Mouse (Mus musculus) erythroblast, adult 5-6 weeks (primary cell): ENCODE results near the gene Gm20388. TPM values are rescaled to one million over a fixed set of nuclear protein-coding genes. Genes with fewer than 3 reads are reported as not detected.

ENCODE experiments used
- ATAC-seq: replicated peaks from 2 replicates; pipeline ENCODE4 v1.8.0; 2016; ENCODE audit warnings: moderate number of reproducible peaks, mild to moderate bottlenecking, moderate TSS enrichment, inconsistent platforms; ENCODE audit not compliant: poor library complexity, low FRiP score, severe bottlenecking
- total RNA-seq, 2 experiments: library from RNA; stranded (forward) in 1 of 2; stranded (reverse) in 1 of 2; fragments of 150-400 nt in 1 of 2; fragments of 200-764, 138-1000 nt in 1 of 2; gene quantifications; 2 replicates each; pipeline versions ENCODE4 v1.2.3 to v1.2.4; 2015 to 2017; ENCODE audit warnings: low replicate concordance in 2 of 2

Gm20388 gene
- total RNA-seq, 2 experiments from 2014 or later = 2.9 to 7.8 TPM

- no peak for ATAC-seq
Measured at GRCm38 (mm10) chr8:121220103-121220899, 1309.7 kb downstream of the Gm20388 start.

DNA sequence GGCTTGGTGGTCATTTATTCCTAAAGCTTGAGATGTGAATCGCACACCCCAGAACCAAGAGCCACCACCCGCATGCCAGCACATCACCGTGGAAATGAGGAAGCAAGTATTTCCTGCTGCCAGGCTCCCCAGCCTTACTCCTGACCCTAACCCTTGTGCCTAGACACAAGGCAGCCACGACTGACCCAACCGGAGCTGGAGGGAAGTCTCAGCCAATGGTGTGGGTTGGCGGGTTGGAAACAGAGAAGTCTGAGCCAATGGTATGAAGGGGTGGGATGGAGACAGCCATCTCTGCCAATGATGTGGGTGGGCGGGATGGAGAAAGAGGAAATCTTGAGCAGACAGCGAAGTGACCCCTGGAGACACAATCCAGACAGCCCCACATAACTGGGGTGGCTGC is 1314.1 kb downstream of the Gm20388 start:
- ATAC-seq = no peak

- ATAC-seq = no peak
Measured at GRCm38 (mm10) chr8:121227756-121228155, 1317.1 kb downstream of the Gm20388 start.

DNA sequence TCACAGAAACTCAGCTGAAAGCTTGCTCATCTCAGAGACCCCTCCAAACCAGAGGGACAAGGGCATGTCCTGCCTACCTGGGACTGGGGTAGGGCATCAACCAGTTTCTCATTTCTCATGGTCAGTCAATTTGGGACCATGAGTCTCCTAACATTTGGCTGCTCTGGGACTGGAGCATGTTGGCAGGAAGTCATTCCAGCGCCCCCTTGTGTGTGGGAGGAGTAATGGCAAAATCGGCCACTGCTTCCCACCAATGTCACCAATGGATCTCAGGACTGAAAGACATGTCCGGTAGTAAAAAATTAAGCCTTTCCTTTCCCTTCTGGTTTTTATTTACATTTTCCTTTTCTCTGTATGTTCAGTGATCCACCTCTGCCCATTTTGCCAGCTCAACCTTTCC is 1318.3 kb downstream of the Gm20388 start:
- no peak for ATAC-seq

- ATAC-seq = no peak
Measured at GRCm38 (mm10) chr8:121229550-121229949, 1318.9 kb downstream of the Gm20388 start.

DNA sequence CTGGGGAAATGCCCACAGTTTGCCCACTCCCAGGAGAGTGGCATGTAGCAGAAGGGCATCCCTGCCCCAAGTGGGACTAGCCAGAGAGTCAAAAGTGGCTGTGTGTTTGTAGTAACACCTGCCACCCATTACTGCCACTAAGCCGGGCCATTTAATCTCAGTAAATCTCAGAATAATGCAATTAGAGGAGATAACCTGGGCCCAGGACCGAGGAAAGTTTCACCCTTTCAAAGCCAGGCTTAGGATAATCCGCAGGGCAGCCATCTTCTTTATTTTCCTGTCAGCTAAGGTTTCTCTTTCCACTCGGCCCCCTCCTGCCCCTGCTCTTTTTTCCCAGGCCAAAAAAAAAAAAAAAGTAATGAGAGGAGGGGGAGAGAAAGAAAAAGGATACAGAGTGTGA is 1322.6 kb downstream of the Gm20388 start:
- ATAC-seq = no peak

DNA sequence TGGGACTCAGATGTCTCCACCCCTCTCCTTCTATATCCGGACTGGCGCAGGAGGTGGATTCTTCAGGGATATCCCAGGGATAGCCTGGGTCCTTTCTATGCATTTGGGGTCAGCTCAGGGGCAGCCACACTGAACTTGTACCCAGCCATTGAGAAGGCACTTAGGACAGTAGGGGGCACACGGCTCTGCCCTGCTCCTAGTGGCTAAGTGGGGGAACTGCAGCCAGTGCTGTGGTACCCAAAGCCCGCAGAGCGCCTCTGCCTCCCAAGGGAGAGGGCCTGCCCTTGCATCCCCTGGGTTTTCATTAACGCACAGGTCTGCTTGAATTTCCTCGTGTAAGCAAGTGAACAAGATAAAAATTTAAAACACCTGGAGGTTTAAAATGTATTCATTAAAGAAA is 1324.3 kb downstream of the Gm20388 start:
- 0 out of 2 replicates have a peak, but pooled peaks have one; percentile 73 for ATAC-seq

DNA sequence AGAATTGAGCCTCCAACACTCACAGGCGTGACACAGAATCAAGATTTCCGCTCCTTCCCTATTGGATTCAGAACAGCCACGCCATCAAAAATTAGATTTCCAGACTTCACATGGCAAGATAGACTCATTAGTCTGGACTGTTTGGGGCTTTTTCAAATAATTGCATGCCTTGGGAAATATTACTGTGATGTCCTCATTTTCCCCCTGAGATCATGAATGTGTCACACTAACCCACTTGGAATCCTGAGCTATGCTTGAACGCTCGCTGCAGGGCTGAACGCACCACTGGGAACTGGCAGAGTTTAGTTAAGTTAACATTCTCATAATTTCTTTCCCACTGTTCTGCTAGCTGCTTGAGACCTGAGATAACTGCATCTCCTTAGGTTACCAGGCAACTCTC is 1329.0 kb downstream of the Gm20388 start:
- no peak for ATAC-seq

GRCm38 (mm10) chr8:121241761-121242552 is 1331.3 kb downstream of the Gm20388 start:
- ATAC-seq = no peak

DNA sequence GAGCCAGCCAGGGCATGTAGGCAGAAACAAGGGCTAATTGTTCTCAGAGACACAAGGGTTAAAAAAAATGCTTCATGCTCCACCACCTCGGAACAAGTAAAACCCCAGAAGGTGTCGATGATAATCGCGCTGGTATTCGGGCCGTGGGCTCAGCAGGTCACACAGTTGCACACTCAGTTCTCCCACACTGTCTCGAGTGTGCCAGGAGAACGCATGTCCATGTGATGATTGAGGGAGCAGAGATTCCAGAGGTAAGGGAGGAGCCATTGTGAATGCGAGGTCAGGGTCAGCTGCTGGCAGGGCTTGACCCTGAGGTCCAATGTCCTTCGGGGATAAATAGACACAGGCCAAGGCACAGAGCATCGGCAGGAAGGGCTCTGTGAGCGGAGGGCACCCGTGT is 1332.0 kb downstream of the Gm20388 start:
- ATAC-seq = no peak

DNA sequence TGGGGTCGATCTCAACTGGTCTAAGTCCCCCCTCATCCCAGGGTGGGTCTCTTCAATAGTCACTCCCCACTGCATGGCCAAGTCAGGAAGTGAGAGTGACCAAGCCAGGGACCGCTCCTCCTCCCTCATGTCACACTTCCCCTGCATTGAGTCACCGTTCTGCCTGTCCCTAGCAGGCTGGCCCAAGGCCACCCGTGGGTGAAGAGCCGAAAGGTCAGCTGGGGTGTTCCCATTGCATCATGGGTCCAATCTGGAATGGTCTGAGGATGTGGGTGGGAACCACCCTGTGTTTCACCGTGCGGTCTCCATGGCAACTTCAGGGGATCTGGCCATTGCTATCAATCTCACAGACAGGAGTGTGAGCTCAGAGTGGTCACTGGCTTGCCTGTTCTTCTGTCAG is 1338.2 kb downstream of the Gm20388 start:
- ATAC-seq = no peak

- no peak for ATAC-seq
Measured at GRCm38 (mm10) chr8:121249433-121249832, 1338.8 kb downstream of the Gm20388 start.

GRCm38 (mm10) chr8:121251089-121251488 is 1340.4 kb downstream of the Gm20388 start:
- ATAC-seq = no peak

DNA sequence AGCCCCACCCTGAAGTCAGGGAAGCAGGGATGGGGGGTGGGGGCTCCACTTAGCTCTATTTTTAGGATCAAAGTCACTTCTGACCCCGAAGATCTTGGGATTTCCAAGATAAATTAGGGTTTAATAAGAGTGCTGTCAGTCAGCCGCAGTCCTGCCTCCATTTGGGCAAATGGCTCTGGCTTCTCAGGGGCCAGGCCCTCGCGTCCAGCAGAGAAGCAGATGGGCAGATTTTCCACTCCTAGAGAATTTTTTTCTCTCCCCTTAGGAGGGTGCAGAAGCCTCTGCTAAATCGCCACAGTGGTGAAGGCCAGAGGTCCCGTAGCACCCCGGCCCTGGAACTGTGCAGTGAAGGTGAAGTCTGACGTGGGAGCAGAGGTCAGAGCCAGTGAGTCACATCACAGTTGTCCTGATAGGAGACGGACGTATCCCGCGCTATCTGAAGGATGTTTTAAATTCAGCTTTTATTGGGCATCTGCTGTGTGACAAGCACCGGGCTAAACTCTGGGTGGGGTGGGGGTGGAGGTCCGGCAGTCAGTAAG is 1345.2 kb downstream of the Gm20388 start:
- no peak for ATAC-seq

DNA sequence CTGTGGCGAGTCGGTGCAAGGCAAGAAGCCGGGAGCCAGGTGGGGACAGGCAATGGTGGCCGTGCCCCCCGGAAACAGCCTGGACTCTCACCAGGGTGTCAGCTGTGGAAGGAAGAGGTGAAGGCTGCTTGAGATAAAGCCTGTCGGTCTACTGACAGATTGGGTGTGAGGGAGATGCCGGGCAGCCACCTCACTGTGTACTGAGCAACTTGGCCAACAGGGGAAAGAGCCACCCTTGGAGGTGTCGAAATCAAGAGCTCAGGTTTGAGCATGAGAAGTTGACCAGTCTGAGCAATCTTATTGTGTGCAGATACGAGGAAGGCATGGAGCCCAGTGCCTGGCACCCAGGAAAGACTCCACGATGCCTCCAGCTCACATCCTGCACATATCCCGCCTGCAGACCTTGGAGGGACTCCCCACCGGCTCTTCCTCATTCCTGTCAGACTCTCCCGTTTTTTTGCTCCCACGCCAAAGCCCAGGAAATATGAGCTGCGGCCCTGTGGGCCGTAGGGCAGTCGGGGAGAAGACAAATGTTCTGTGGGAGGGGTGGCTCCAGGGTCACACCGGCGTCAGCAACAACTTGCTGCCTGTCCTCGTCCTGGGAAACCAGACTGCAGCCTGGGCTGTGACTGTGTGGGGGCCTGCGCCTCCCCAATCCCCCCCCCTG is 1347.6 kb downstream of the Gm20388 start:
- ATAC-seq = no peak

GRCm38 (mm10) chr8:121262728-121263389 is 1352.2 kb downstream of the Gm20388 start:
- ATAC-seq = no peak

- no peak for ATAC-seq
Measured at GRCm38 (mm10) chr8:121263390-121263775, 1352.7 kb downstream of the Gm20388 start.

GRCm38 (mm10) chr8:121264260-121264659 is 1353.6 kb downstream of the Gm20388 start:
- no peak for ATAC-seq

DNA sequence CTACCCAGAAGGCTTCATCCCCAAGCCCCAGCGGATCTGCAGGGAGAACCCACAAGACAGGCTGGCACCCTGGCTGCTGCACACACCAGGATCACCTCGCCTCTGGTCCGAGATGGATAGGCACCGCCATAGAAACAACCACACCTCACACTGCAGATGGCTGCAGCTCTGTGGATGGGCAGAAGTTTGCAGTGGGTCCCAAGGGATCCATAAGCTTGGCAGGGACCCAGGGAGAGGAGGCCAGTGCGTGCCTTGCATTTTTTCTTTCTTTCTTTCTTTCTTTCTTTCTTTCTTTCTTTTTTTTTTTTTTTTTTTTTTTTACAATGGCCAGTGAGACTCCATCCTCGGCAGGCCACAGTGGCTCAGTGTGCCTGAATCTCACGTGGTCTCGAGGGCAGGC is 1360.9 kb downstream of the Gm20388 start:
- no peak for ATAC-seq

- no peak for ATAC-seq
Measured at GRCm38 (mm10) chr8:121273195-121273594, 1362.6 kb downstream of the Gm20388 start.
